Mouse (Mus musculus): Measurements from ENCODE around the gene Trp53i13. TPM values are rescaled to one million over a fixed set of nuclear protein-coding genes. Genes with fewer than 3 reads are reported as not detected.

Trp53i13 gene
- polyA plus RNA-seq, 1 experiment = 46.8 TPM

DNA sequence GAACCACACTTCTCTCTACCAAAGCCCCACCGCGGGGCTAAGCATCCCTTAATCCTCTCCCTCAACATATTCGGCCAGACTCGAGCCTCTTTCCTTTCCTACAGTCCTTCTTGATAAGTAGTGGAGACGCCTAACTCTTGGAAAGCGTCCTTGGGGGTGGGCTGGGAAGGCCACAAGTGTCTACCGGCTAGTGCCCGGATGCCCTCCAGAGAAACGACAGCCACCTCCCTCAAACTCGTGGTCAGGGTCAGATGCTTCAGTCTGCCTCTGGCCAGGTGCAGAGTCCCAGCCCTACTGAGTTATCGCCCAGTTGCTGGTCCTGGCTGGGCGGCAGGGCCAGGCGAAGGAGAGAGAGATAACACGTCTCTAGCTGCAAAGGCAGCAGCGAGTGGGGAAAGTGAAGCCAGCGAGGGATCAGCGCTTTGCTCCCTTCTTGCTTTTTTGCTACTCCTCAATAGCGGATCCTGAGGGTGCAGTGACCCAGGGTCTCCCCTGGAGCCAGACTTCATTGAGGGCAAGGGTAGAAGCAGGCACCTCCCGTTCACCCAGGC is 1.4 kb downstream of the Trp53i13 start:
- 15% methylated on average over 19 of the region's 19 CpGs for WGBS
- peaks cover 32% of the 10 kb centered on the region for H3K4me1 ChIP-seq (ENCODE audit: control insufficient read depth, insufficient read depth, insufficient read length, low read length)
- TF ChIP-seq CTCF (IDR thresholded peaks at IDR 0.05; ENCODE audit: extremely low read depth, insufficient read length, insufficient replicate concordance, low read depth, low read length) (no peak), POLR2A (IDR thresholded peaks at IDR 0.05; ENCODE audit: low read depth, low read length) (no peak)
- H3K36me3 ChIP-seq (ENCODE audit: control insufficient read depth, insufficient read depth, low read length) = no peaks in the 10 kb centered on the region; the same call in 1 of the 2 replicates
- H3K27ac ChIP-seq (ENCODE audit: insufficient read depth, low read depth, low read length) = peak overlapping the region; percentile 39; the same call in 1 of the 2 replicates
- H3K4me3 ChIP-seq (ENCODE audit: low read depth, low read length) = peak overlapping the region; percentile 66
- no peaks in the 10 kb centered on the region; the same call in 1 of the 2 replicates for H3K27me3 ChIP-seq (ENCODE audit: control insufficient read depth, insufficient read depth, low read length)

DNA sequence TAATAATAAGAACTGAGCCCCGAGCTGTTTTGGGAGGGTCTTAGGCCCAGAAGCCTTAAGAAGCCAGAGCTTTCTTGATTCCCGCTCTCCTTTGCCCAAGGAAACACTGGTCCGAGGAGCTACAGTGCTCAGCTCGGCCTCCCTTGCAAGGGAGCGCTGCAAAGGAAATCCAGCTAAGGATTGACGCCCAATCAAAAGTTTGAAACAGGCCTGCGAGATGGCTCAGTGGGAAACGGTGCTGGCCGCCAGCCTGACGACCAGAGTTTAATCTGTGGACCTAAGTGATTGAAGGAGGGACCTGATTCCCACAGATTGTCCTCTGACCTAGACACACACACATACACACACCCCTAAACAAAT is 2.0 kb downstream of the Trp53i13 start:
- WGBS = 4% methylated on average over 10 of the region's 10 CpGs
- Histone ChIP-seq H3K36me3 (ENCODE audit: control insufficient read depth, insufficient read depth, low read length) (peaks cover under 1% of the 10 kb centered on the region; the same call in 1 of the 2 replicates), H3K4me3 (ENCODE audit: low read depth, low read length) (peak overlapping the region; percentile 70), H3K4me1 (ENCODE audit: control insufficient read depth, insufficient read depth, insufficient read length, low read length) (peaks cover 32% of the 10 kb centered on the region), H3K27me3 (ENCODE audit: control insufficient read depth, insufficient read depth, low read length) (no peaks in the 10 kb centered on the region; the same call in 1 of the 2 replicates), H3K27ac (ENCODE audit: insufficient read depth, low read depth, low read length) (peak overlapping the region; percentile 52)
- no peak for TF ChIP-seq CTCF (IDR thresholded peaks at IDR 0.05; ENCODE audit: extremely low read depth, insufficient read length, insufficient replicate concordance, low read depth, low read length)
- TF ChIP-seq POLR2A (IDR thresholded peaks at IDR 0.05; ENCODE audit: low read depth, low read length) = no peak

- H3K27ac ChIP-seq (ENCODE audit: insufficient read depth, low read depth, low read length) = peak overlapping the region; percentile 85
- peaks cover 34% of the 10 kb centered on the region for H3K4me1 ChIP-seq (ENCODE audit: control insufficient read depth, insufficient read depth, insufficient read length, low read length)
- peaks cover 2% of the 10 kb centered on the region; the same call in 1 of the 2 replicates for H3K36me3 ChIP-seq (ENCODE audit: control insufficient read depth, insufficient read depth, low read length)
- H3K4me3 ChIP-seq (ENCODE audit: low read depth, low read length) = peak overlapping the region; percentile 91
- H3K27me3 ChIP-seq (ENCODE audit: control insufficient read depth, insufficient read depth, low read length) = no peaks in the 10 kb centered on the region; the same call in 1 of the 2 replicates
- WGBS = under 1% methylated on average over 81 of the region's 84 CpGs
- TF ChIP-seq POLR2A (IDR thresholded peaks at IDR 0.05; ENCODE audit: low read depth, low read length) (peak; percentile 80), CTCF (IDR thresholded peaks at IDR 0.05; ENCODE audit: extremely low read depth, insufficient read length, insufficient replicate concordance, low read depth, low read length) (no peak)
Observed at GRCm38 (mm10) chr11:77512891-77513810, 2.6 kb downstream of the Trp53i13 start.

GRCm38 (mm10) chr11:77511336-77511735 is 4.4 kb downstream of the Trp53i13 start:
- Histone ChIP-seq H3K4me1 (ENCODE audit: control insufficient read depth, insufficient read depth, insufficient read length, low read length) (peaks cover 40% of the 10 kb centered on the region), H3K27ac (ENCODE audit: insufficient read depth, low read depth, low read length) (no peak overlapping the region), H3K4me3 (ENCODE audit: low read depth, low read length) (no peak overlapping the region), H3K27me3 (ENCODE audit: control insufficient read depth, insufficient read depth, low read length) (no peaks in the 10 kb centered on the region; the same call in 1 of the 2 replicates), H3K36me3 (ENCODE audit: control insufficient read depth, insufficient read depth, low read length) (peaks cover 12% of the 10 kb centered on the region)
- no peak for TF ChIP-seq CTCF (IDR thresholded peaks at IDR 0.05; ENCODE audit: extremely low read depth, insufficient read length, insufficient replicate concordance, low read depth, low read length)
- no peak for TF ChIP-seq POLR2A (IDR thresholded peaks at IDR 0.05; ENCODE audit: low read depth, low read length)
- WGBS = 81% methylated on average over 5 of the region's 5 CpGs

- H3K27ac ChIP-seq (ENCODE audit: insufficient read depth, low read depth, low read length) = no peak overlapping the region
- H3K4me3 ChIP-seq (ENCODE audit: low read depth, low read length) = peak overlapping the region; percentile 56
- 27% methylated on average over 49 of the region's 49 CpGs for whole genome bisulfite sequencing
- no peak for TF ChIP-seq POLR2A (IDR thresholded peaks at IDR 0.05; ENCODE audit: low read depth, low read length)
- peak; percentile 97 for TF ChIP-seq CTCF (IDR thresholded peaks at IDR 0.05; ENCODE audit: extremely low read depth, insufficient read length, insufficient replicate concordance, low read depth, low read length)
- H3K36me3 ChIP-seq (ENCODE audit: control insufficient read depth, insufficient read depth, low read length) = peaks cover 34% of the 10 kb centered on the region
- no peaks in the 10 kb centered on the region for H3K27me3 ChIP-seq (ENCODE audit: control insufficient read depth, insufficient read depth, low read length)
- peaks cover 39% of the 10 kb centered on the region for H3K4me1 ChIP-seq (ENCODE audit: control insufficient read depth, insufficient read depth, insufficient read length, low read length)
Observed at GRCm38 (mm10) chr11:77508068-77509021, 7.4 kb downstream of the Trp53i13 start.

DNA sequence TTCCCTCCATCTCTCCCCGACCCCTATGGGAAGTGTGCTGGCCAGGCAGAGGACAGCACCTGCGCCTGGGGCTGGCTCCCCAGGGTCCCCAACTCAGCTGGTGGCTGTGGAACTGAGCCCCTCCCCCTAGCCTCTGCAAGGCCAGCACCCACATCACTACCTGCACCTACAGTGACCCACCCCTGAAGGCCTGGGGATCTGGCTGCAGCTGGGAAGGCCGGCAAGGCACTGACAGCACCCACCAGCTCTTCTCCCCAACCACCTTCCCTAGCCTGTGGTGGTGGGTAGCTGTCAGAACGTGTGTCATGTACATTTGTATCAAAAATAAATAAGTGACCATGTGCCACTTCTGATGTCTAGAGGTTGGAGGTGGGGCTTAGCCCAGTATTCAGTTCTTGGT is 8.4 kb downstream of the Trp53i13 start:
- peaks cover 40% of the 10 kb centered on the region for H3K36me3 ChIP-seq (ENCODE audit: control insufficient read depth, insufficient read depth, low read length)
- TF ChIP-seq CTCF (IDR thresholded peaks at IDR 0.05; ENCODE audit: extremely low read depth, insufficient read length, insufficient replicate concordance, low read depth, low read length) (no peak), POLR2A (IDR thresholded peaks at IDR 0.05; ENCODE audit: low read depth, low read length) (no peak)

More for the DNA sequence above, 8.4 kb downstream of the Trp53i13 start:
- 78% methylated on average over 4 of the region's 4 CpGs for WGBS
- Histone ChIP-seq H3K4me3 (ENCODE audit: low read depth, low read length) (no peak overlapping the region), H3K4me1 (ENCODE audit: control insufficient read depth, insufficient read depth, insufficient read length, low read length) (peaks cover 36% of the 10 kb centered on the region), H3K27me3 (ENCODE audit: control insufficient read depth, insufficient read depth, low read length) (no peaks in the 10 kb centered on the region), H3K27ac (ENCODE audit: insufficient read depth, low read depth, low read length) (no peak overlapping the region)

Measured in small intestine, adult 2 months (tissue).